Mouse (Mus musculus): ENCODE data around the gene Rnf213.

The Rnf213 gene

DNA sequence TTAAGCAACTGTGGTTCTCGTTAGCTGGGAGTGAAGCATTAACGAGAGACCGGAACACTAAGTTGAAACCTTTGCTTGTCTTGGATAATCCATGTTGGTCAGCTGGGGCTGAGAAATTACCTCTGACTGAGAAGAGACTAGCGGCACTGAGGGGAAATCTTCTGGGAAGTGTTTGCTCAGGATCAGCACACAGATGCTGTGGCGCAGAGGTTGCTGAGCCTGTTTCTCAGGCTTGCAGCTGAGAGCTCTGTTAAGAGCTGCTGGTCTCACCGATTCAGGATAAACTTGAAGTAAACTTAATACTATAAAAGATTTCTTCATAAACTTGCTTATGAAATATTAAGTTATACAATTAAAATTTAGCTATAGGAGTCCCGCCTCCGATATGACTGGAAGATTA lies 45.9 kb downstream of the Rnf213 start:
- no peak for DNase-seq

- DNase-seq: peak in 1 of 2 experiments; percentile 20
Observed at GRCm38 (mm10) chr11:119442199-119442598, 49.3 kb downstream of the Rnf213 start.

DNA sequence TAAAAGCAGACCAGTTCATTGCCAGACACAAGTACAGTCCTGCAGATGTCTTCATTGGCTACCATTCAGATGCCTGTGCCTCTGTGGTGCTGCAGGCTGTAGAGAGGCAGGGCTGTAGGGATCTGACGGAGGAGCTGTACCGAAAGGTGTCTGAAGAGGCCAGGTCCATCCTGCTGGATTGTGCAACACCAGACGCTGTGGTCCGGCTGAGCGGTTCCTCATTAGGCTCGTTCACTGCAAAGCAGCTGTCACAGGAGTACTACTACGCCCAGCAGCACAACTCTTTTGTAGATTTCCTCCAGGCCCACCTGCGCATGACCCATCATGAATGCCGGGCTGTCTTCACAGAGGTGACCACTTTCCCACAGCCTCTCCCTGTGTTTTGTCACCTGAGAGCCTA lies 50.5 kb downstream of the Rnf213 start:
- no peak for DNase-seq

DNA sequence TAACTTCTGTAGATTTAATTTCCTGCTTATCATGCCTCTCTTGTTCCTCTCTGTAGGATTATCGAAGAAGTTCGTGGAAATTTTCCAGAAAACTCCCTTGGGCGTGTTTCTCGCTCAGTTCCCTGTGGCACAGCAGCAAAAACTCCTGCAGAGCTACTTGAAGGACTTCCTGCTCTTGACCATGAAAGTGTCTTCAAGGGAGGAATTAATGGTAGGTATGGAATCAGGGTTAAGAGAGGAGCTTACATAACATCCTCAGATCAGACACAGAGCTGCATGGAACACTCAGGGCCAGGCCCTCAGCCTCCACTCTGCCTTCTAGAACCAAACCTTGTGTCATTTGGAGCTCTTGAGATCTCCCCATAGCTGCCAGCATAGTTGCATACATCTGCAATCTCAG lies 63.2 kb downstream of the Rnf213 start:
- no peak for DNase-seq

DNA sequence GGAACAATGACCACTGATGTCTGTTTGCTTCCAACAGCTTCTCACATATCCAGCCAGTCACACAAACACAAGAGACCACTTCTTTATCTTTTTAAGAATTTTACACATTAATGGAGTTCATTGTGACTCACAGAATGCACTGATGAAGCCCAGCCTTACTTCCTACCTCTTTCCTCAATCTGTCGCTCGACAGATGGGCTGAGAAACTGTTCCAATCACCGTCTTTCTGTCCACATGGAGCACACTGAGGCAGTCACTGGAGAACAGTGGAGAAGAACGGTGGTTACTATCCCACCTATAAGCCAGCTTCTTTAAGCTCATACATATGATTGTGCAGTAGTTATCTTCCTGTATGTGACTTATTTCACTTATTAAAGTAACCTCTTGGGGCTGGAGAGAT lies 85.0 kb downstream of the Rnf213 start:
- DNase-seq: no peak

DNA sequence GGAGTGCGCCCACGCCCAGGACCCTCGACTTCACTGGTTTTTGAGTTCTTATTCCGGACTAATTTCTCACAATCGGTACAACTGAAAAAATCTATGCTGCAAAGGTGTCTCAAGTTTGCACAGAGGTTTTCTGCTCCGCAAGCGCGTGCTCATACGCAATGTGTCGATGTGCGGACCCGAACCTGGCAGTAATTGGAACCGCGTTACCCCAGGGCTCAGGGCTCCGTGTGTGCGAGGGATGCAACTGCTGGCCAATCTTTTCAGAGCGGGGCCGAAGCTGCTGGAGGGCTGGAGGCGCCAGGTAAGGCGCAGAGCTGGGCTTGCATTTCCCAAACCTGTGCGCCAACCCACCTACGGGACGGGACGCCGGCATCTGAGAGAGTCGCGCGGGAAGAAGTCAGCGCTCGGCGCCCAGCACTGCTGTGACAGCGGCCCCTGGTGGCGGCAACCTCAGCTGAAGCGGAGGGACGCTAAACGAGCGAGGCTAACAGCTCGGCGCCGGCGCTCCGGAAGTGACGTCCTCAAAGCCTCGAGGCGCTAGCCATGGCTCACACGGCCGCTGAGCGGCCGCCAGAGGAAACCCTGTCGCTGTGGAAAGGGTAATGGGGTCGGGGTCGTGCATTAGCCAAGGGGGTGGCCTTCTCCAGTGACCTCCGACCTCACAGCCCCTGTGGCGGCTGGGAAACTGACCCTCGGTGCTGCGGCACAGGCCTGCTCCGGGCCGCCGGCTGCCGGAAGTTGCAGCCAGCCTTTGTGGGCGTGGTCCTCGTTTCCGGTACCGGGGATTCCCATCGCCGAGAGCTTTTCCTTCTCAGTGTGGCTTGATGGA lies 98.2 kb downstream of the Rnf213 start, which contains the start of gene Endov:
Gene Endov (plus strand): TSS at position 487 of the 829 bp plus-strand sequence.
- DNase-seq: peak; percentile 98 to 100

DNA sequence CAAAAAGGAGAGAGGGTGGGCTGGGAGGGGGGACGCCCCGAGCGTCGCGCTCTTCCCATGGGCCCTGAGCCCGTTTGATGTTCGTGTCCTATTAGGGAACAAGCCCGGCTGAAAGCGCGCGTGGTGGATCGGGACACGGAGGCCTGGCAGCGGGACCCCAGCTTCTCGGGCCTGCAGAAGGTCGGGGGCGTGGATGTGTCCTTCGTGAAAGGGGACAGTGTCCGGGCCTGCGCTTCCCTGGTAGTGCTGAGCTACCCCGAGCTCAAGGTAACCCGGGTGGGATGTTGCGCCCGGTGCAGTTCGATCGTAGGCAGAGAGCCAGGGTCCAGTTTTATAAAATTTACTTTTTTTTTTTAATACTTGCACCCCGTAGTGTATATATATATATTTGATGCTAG lies 98.8 kb downstream of the Rnf213 start:
- DNase-seq: no peak

GRCm38 (mm10) chr11:119492830-119493229 lies 99.9 kb downstream of the Rnf213 start:
- no peak for DNase-seq

- DNase-seq: no peak
Observed at GRCm38 (mm10) chr11:119493516-119493915, 100.6 kb downstream of the Rnf213 start.

GRCm38 (mm10) chr11:119496147-119496546 lies 103.2 kb downstream of the Rnf213 start:
- no peak for DNase-seq

GRCm38 (mm10) chr11:119497451-119497850 lies 104.6 kb downstream of the Rnf213 start:
- DNase-seq: no peak

DNA sequence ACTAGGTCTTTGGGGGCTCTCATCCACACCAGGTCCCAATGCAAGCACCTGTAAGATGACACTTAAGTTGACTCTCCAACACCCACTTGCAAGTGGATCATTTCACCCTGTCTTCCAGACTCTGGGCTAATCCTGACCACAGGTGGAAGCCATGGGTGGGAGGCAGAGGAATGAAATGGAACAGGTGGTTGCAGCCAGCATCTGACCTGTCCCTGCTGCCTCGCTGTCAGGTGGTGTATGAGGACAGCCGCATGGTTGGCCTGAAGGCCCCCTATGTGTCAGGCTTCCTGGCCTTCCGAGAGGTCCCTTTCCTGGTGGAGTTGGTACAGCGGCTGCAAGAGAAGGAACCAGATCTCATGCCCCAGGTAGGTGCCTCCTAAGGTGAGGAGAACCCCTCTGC lies 106.4 kb downstream of the Rnf213 start:
- DNase-seq: no peak

DNA sequence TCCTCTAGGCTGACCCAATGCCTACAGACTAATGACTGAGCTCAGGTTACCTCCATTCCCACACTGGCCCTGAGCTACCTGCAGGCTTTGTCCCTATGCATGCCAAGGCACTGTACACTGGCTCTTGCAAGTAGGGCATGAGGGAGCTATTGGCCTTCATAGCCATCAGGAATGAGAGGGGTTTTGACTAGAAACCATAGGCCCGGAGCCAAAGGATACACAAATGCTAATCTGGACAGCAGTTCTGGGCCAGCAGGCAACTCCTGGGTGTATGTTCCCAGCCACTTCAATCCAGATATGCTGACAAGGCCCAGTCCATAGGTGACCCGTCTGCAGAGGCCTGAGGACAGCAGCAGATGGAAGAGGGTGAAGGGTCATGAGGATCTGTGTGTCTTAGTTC lies 107.1 kb downstream of the Rnf213 start:
- no peak for DNase-seq

DNA sequence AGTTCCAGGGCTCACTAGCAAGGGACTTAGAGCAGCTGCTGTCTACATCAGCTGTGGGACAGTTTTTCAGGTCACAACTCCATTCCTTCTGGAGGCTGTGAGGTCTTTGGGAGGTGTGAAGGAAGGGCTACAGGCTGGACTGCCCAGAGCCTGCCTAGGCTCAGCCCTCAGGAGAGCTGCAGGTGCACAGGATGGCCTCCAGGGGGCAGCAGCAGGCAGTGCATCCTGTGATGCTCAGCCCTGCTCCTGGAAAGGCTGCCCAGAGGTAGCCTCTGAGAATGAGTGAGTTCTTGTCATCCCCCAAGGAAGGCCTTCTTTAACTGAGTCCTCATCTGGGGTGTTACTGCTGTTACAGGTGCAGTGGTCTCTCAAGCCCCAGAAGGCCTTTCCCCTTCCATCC lies 110.8 kb downstream of the Rnf213 start:
- DNase-seq: peak; percentile 42 to 84

DNA sequence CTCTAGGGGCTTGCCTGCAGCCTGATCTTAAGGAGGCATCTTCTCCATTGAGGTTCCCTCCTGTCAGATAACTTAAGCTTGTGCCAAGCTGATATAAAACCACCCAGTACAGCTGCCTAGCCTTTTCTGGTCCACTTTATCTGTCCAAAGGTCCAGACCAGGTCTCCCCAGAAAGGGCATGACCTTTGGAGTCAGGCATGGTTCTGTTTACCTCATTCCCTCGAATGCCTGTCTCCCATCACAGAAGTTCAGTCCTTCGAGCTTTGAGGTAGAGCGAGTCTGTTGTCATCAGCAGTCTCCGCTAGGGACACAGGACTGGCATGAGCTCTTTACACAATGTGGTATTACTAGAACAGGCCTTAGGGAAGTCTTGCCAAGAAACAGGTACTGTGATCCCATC lies 113.5 kb downstream of the Rnf213 start:
- no peak for DNase-seq

DNA sequence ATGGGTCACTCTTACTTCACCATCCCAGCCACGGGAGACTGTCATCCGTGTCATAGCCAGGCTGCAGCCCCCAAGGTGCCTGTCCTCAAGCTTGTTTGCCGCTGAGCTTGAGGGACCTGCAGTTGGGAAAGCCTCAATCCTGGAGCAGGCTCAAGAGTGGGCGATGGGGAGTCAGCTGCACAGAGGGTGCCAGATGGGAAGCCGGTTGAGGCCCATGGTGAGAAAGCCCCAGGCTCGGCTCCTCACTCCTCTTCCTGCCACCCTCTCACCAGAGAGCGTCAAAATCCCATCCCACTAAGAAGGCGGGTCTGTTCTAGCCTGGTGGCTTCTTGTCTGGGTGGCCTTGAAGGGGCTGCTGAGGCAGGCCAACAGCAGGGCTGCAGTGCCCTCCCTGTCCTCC lies 114.9 kb downstream of the Rnf213 start:
- DNase-seq: no peak

- DNase-seq: no peak
Observed at GRCm38 (mm10) chr11:119509165-119509776, 116.4 kb downstream of the Rnf213 start.

- DNase-seq: no peak
Observed at GRCm38 (mm10) chr11:119513038-119513659, 120.2 kb downstream of the Rnf213 start.

DNA sequence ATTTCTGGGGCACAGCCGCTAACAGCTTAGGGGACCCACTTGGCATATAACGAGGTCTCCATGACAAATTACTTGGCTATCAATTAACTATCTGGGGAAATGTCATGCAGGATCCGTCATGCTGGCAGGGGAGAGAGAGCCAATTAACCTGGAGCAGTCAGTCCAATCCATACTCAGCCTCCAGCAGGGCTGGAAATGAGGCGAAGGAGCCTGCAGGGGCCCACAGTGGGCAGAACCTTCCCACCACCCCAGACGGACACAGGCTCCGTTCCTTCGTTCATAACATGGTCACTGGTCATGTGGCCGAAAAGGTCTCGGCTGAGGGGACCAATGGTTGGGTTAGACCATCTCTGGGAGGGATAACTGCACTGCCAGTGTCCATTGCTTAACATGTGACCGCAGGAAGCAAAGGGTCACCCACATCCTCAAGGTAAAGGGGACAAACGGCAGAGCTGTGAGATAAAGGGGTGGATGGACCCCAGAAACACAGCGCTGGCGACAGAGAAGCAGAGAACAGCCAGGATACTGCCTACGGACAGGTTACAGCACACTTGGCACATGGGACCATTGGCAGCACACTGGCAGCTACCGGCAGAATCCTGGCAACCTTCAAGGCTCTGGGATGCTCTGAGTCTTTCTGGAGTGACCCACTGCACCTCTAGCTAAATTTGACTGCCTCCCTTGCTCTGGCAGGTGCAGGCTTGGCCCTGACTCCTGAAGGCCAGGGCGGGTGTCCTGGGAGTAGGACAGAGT lies 121.4 kb downstream of the Rnf213 start:
- DNase-seq: no peak

DNA sequence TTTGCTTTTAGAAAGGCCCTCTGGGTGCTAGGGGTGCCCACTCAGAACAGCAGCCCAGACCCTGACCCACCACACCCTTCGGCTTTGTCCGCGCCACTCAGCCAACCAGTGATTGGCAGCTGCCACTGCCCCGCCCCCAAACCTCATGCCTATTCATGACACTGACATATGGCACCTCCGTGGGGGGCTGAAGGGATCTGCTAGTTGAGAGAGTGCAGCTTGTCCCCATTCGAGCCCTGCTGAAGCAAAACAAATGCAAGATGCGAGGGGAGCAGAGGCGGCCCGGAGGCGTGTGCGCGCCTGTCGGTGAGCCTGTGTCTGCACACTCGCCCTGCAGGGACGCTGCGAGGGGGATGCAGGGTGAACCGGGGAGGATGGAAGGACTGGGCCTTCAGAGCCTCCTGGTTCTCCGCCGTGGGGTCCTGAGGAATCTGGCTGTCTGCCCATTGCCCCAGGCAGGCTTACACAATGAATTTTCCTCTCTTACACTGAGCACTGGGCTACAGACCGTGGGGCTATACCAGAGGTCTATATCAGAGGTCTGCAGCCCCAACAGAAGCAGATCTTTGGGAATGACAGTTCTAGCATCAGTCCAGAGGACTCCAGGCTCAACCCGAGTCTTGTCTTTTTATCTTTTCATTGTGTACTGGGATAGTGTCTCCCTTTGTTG lies 122.2 kb downstream of the Rnf213 start:
- DNase-seq: no peak

- DNase-seq: no peak
Observed at GRCm38 (mm10) chr11:119515823-119516676, 123.2 kb downstream of the Rnf213 start.
